Mouse (Mus musculus) neural tube, embryonic 11.5 days (tissue): ENCODE results near the gene Mlec. TPM values are rescaled to one million over a fixed set of nuclear protein-coding genes. Genes with fewer than 3 reads are reported as not detected.

ENCODE experiments used
- ATAC-seq: fragments of 200-750 bp; cut with Nextera tagmentation; 2 replicates; pipeline ENCODE4 v1.8.0; 2017; ENCODE audit warnings: moderate number of reproducible peaks, mild to moderate bottlenecking, moderate TSS enrichment, moderate library complexity; ENCODE audit not compliant: insufficient read depth, low FRiP score, low TSS enrichment
- DNase-seq: peaks from one replicate; pipeline ENCODE4 v3.0.0-alpha.2; 2015; ENCODE audit warnings: low spot score
- H3K27ac ChIP-seq: fragments of 300-500 bp; sonication (generic); 2 replicates; pipeline ENCODE4 v1.5.1; 2014; ENCODE audit warnings: low read depth, mild to moderate bottlenecking, low read length
- H3K27me3 ChIP-seq: fragments of 300-500 bp; sonication (generic); 2 replicates; pipeline ENCODE4 v1.6.1; 2014; ENCODE audit warnings: mild to moderate bottlenecking, low read length, mixed read lengths; ENCODE audit not compliant: control insufficient read depth, insufficient read depth
- H3K36me3 ChIP-seq: fragments of 300-500 bp; sonication (generic); 2 replicates; pipeline ENCODE4 v1.6.1; 2014; ENCODE audit warnings: mild to moderate bottlenecking, low read length, moderate library complexity, mixed read lengths; ENCODE audit not compliant: control insufficient read depth, insufficient read depth
- H3K4me1 ChIP-seq: fragments of 300-500 bp; sonication (generic); 2 replicates; pipeline ENCODE4 v1.6.1; 2014; ENCODE audit warnings: low read length, mixed read lengths; ENCODE audit not compliant: control insufficient read depth, insufficient read depth
- H3K4me2 ChIP-seq: fragments of 300-500 bp; sonication (generic); 2 replicates; pipeline ENCODE4 v1.6.1; 2014; ENCODE audit warnings: low read depth, mild to moderate bottlenecking, moderate library complexity
- H3K4me3 ChIP-seq: fragments of 300-500 bp; sonication (generic); 2 replicates; pipeline ENCODE4 v1.5.1; 2014; ENCODE audit warnings: low read depth, low read length
- H3K9ac ChIP-seq: fragments of 300-500 bp; sonication (generic); 2 replicates; pipeline ENCODE4 v1.6.1; 2014; ENCODE audit warnings: mild to moderate bottlenecking, low read length
- H3K9me3 ChIP-seq: fragments of 300-500 bp; sonication (generic); 2 replicates; pipeline ENCODE4 v1.6.1; 2016; ENCODE audit warnings: low read length; ENCODE audit not compliant: control insufficient read depth
- WGBS: fragments of 180-500 bp; shearing (Covaris S2); extraction: QIAGEN DNeasy Blood & Tissue Kit; methylation state at CpG from one replicate; pipeline ENCODE4 v1.1.7; 2014; 5-methylcytosine and 5-hydroxymethylcytosine counted together
- polyA plus RNA-seq: library from polyadenylated mRNA; unstranded; fragments of >200 nt; fragmentation: Nextera tagmentation; extraction: Ambion mirVana; gene quantifications from 2 replicates; pipeline ENCODE4 v1.2.1, GENCODE M21; 2014

The Mlec gene
- polyA plus RNA-seq = 50.1 and 56.9 TPM in 2 replicates

DNA sequence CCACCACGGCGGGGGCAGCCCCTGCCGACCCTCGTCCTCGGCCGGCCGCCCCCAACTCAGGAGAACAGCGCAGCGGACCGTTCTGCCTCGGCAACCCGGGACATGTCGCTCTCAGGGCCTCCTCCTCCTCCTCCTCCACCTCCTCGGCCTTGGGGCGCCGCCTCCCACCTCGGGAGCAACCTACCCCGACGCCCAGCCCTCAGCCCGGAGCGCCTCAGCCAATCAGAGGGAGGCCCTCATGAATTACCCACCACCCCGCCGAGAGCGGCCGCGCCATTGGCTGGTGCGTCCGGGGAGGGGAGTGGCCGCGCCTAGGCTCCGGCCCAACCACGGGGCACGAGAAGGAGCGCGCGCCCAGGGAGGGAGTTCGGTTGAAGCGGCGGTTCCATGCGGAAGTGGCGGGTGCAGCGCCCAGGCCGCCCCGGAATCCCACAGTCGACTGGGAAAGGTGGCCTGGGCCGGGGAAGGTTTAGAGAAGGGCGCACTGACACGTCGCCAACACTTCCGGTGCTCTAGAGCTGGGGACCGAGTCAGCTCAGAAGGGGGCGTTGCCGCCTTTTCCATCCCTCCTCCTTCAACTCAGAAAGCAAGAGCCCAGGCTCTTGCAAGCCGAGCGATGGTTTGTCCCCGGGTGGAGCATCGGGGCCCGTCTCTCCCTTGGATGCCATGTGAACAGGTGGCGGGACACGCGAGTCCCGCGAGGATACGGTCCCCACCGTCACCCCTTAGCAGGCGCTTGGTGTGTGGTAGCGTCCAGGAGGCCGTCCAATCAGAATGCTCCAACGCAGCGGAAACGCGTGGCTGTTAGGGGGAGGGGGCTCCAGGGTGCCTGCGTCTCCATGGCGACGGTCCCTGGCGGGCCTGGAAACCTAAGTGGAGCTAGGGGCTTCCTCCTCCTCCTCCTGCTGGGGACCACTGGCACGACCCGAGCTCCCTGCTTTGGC lies at the start of gene Mlec:
Gene Mlec, minus strand, starts transcription at position 140 of the 944 bp plus-strand sequence.
- DNase-seq = peak; percentile 99
- ATAC-seq = peak; percentile 99
- H3K4me1 ChIP-seq = peaks cover 21% of the 10 kb centered on the region
- peak within 1 kb of the TSS; percentile 87 for H3K4me2 ChIP-seq
- no peaks in the 10 kb centered on the region for H3K36me3 ChIP-seq
- H3K27me3 ChIP-seq = no peaks in the 10 kb centered on the region
- no peaks in the 10 kb centered on the region for H3K9me3 ChIP-seq
- H3K4me3 ChIP-seq = peak within 1 kb of the TSS; percentile 98
- H3K27ac ChIP-seq = peak within 1 kb of the TSS; percentile 92
- peak within 1 kb of the TSS; percentile 97 for H3K9ac ChIP-seq
- WGBS = under 1% methylated on average over 67 of the region's 78 CpGs

DNA sequence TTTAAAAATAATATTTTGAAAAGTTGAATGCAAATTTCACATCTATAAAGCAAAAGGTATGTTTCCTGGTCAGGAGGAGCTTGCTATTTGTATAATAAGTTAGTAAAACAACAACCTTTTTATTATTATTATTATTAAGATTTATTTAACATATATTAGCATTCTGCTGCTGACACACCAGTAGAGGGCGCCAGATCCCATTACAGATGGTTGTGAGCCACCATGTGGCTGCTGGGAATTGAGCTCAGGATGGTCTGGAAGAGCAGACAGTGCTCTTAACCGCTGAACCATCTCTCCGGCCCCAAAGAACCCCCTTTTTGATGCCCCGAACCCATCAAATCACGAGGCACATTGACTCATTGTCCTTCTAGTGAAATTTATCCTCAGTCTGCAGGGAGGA lies 49.3 kb upstream of the Mlec start:
- H3K4me3 ChIP-seq = no peak overlapping the region
- no peaks in the 10 kb centered on the region for H3K36me3 ChIP-seq
- no peaks in the 10 kb centered on the region for H3K27me3 ChIP-seq
- ATAC-seq = no peak
- peaks cover 10% of the 10 kb centered on the region for H3K4me1 ChIP-seq
- 53% methylated on average over 5 of the region's 5 CpGs for WGBS
- no peak for DNase-seq
- no peak overlapping the region for H3K27ac ChIP-seq
- H3K9me3 ChIP-seq = no peaks in the 10 kb centered on the region
- no peak overlapping the region for H3K9ac ChIP-seq
- H3K4me2 ChIP-seq = no peak overlapping the region

DNA sequence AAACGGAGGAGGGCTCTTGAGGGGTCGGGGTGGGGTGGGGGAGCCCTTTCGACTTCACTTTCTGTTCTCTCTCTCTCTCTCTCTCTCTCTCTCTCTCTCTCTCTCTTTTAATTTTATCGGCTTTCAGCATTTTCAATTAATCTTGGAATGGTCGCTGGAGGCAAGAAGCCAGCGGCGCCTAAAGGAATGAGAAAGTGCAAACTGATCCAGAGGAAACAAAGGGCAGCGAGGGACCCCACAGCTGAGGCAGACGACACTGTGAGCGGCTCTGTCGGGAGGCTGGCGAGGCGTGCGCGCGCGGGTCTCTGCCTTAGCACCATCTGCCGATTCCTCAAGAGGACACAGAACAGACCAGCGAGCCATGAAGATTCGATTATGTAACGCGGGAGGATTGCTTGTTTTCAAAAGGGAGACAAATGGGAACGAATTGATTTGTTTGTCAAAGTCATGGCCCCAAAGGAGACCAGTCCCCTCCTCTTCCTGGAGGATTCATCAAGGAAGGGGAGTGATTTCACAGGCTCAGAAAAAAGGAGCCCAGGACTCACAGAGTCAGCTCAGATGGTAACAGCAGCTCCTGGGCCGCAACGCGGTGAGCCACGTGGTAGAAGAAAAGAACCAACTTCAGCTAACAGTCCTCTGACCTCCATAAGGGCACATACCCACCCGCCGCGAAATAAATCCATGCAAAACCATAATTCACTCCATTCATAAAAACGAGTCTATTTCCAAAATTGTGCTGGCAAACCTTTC lies 46.8 kb upstream of the Mlec start:
- 3% methylated on average over 31 of the region's 31 CpGs for WGBS
- ATAC-seq (peak; percentile 91), DNase-seq (peak; percentile 88)
- H3K27me3 ChIP-seq = no peaks in the 10 kb centered on the region
- H3K9ac ChIP-seq = peak overlapping the region; percentile 60
- peaks cover 10% of the 10 kb centered on the region for H3K4me1 ChIP-seq
- peak overlapping the region; percentile 9 for H3K4me3 ChIP-seq
- H3K4me2 ChIP-seq = peak overlapping the region; percentile 44
- H3K36me3 ChIP-seq = no peaks in the 10 kb centered on the region
- H3K27ac ChIP-seq = peak overlapping the region; percentile 78
- H3K9me3 ChIP-seq = no peaks in the 10 kb centered on the region

DNA sequence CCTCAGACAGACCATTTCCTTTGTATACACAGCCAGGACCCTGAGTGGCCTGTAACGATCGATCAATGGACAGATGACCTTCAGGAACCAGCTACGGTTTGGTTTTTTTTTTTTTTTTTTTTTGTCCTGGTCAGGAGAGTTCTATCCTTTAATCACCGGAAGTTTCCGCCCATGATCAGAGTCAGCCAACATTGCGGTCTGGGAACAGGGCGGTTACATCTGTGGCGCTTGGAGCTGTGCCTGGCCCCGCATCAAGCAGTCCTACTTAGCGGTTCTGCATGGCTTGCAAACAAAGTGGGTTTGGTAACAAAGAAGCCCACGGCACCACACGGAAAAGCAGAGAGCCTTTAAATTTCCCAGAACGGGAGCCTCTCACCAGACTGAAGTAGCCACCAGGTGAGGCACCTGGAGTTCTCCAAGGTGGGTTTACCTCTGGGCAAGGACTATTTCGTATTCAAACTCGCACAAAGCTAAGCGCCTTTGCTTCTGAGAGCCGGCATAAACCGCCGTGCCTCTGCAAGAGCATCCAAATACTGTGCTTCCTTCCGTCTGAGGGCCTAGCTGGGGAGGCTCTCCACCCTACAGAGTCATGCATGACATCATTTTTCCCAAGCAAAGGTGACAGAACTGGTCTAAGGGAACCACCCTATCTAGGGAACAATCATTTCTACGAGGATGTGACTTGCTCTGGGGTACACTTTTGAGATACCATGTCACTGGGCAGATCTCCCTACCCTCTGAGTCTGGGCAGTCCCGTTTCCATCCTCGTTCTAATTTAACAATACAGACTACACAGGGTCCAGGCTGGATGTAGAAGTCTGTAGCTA lies 46.0 kb upstream of the Mlec start:
- Histone ChIP-seq H3K27me3 (no peaks in the 10 kb centered on the region), H3K36me3 (no peaks in the 10 kb centered on the region), H3K9me3 (no peaks in the 10 kb centered on the region), H3K27ac (peak overlapping the region; percentile 78), H3K4me1 (peaks cover 10% of the 10 kb centered on the region), H3K9ac (peak overlapping the region; percentile 60), H3K4me3 (peak overlapping the region; percentile 9), H3K4me2 (peak overlapping the region; percentile 44)
- WGBS = 13% methylated on average over 23 of the region's 23 CpGs
- ATAC-seq (peak; percentile 59), DNase-seq (peak; percentile 50)

DNA sequence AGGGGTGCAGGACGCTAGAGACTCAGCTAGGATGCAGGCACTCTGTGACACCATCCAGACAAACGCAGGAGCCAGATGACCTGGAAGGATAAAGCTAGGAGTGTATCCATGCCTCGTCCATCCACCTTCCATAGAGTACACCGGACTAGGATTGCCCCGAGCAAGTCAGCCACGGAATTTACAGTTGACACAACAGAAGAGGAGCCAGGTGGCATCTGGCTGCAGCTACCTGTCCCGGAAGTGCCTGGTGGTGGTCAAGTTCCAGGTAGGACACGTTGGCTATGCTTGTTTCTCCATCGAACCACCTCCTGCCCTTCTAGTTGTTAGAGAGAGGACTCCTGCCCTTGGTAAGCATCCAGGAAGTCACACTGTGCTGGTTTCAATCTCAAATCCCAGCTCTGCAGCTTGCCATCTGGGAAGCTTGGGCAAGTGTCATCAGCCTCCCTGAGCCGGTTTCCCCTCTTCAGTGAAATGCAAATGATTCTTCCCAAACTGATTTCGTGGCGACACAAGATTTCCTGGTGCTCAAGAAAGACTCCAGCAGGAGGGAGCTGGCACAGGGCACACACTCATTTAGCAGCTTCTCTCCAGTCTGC lies 36.7 kb upstream of the Mlec start:
- H3K27me3 ChIP-seq = peaks cover 11% of the 10 kb centered on the region
- H3K27ac ChIP-seq = no peak overlapping the region
- peak overlapping the region; percentile 66 for H3K4me3 ChIP-seq
- no peak for ATAC-seq
- peak overlapping the region; percentile 81; the same call in 1 of the 2 replicates for H3K9ac ChIP-seq
- H3K9me3 ChIP-seq = no peaks in the 10 kb centered on the region
- 2% methylated on average over 12 of the region's 12 CpGs for WGBS
- H3K36me3 ChIP-seq = no peaks in the 10 kb centered on the region
- DNase-seq = no peak
- peaks cover 22% of the 10 kb centered on the region for H3K4me1 ChIP-seq
- H3K4me2 ChIP-seq = peak overlapping the region; percentile 100

DNA sequence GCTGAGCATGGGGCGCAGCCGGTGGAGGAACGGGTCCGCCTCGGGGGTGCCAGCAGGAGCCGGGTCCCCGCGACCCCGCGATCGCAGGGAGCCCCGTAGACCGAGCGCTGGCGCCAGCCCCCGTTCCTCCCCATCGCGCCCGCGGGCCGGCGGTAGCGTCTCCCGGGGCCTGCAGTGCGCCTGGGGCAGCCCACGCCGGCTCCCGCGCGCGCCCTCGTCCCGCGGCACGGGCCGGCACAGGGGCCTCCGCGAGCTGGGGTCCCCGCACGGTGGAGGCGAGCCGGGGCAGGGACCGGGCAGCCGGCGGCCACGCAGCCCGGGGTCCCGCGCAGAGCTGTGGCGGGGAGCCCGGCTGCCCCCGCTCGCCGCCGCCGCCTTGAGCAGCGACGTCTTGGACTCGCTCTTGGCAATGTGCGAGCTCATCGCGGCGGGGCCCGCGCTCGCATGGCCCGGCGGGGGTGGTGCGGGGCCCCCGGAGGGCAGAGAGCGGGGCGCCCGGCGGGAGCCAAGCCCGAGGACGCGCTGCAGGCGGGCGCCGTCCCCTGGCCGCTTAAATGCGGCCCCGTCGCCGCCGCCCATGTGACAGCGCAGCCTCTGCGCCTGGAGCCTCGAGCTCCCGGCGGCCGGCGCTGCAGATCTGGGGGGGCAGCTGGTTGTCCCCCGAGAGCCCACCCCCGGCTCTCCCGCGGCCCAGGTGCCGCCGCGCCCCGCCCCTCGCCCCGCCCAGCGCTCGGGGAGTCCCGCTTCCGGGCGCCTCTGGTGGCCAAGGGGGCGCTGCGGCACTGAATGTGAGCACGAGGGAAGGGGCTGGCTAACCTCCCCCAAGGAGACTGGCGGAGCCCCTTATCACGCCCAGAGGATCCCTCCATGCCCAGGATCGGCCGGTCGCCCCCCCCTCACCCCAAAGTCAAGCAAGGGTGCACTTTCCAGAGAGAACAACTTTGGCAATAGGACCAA lies 36.0 kb upstream of the Mlec start, which contains the start of gene Cabp1:
Gene Cabp1, minus strand, starts transcription at position 713 of the 957 bp plus-strand sequence.
- peak; percentile 85 for DNase-seq
- Histone ChIP-seq H3K9ac (peak within 1 kb of the TSS; percentile 81), H3K4me2 (peak within 1 kb of the TSS; percentile 100), H3K27me3 (peaks cover 11% of the 10 kb centered on the region), H3K27ac (0 out of 2 replicates have a peak within 1 kb of the TSS, but pooled peaks have one; percentile 39), H3K36me3 (no peaks in the 10 kb centered on the region), H3K9me3 (no peaks in the 10 kb centered on the region), H3K4me3 (peak within 1 kb of the TSS; percentile 66), H3K4me1 (peaks cover 22% of the 10 kb centered on the region)
- ATAC-seq = peak; percentile 53
- under 1% methylated on average over 64 of the region's 116 CpGs for WGBS

DNA sequence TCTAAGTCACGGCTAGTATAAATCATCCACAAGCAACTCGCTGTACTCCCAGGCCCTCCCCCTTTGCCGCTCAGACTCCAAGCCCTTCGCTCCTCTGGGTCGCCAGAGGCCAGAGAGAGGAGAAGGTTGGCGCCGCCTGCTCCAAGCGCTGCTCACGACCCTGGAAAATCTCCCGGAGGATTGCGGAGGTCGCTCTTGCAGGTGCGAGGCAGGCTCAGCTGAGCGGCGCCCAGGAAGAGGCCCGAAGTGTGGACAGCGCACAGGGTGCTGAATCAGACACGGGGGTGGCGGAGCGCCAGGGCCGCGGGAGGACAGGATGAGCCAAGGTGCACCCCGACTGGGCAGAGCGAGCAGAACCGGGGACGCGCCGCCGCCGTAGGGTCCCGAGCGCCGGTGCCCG lies 35.2 kb upstream of the Mlec start:
- peak overlapping the region; percentile 81 for H3K9ac ChIP-seq
- WGBS = under 1% methylated on average over 34 of the region's 34 CpGs
- H3K4me3 ChIP-seq = peak overlapping the region; percentile 66
- DNase-seq (peak; percentile 53), ATAC-seq (no peak)
- peaks cover 22% of the 10 kb centered on the region for H3K4me1 ChIP-seq
- 0 out of 2 replicates have a peak overlapping the region, but pooled peaks have one; percentile 39 for H3K27ac ChIP-seq
- H3K36me3 ChIP-seq = no peaks in the 10 kb centered on the region
- peaks cover 11% of the 10 kb centered on the region for H3K27me3 ChIP-seq
- H3K9me3 ChIP-seq = no peaks in the 10 kb centered on the region
- H3K4me2 ChIP-seq = peak overlapping the region; percentile 100
